Mouse (Mus musculus): ENCODE measurements at regions not wholly inside any gene's neighbourhood (a gene's known extent, or its start where the extent isn't known, plus 50 kb on each side); places are given as distances from the start of the nearest gene placed in this dataset.

- TF ChIP-seq E2F4 (IDR thresholded peaks at IDR 0.05; ENCODE audit: insufficient read depth) (no peak), POLR2A (IDR thresholded peaks at IDR 0.05; ENCODE audit: insufficient read length, low read depth) (no peak), CEBPB (IDR thresholded peaks at IDR 0.05; ENCODE audit: insufficient read depth, poor library complexity, severe bottlenecking) (no peak), TCF12 (IDR thresholded peaks at IDR 0.05; ENCODE audit: insufficient read depth, poor library complexity, severe bottlenecking) (no peak), POLR2AphosphoS2 (IDR thresholded peaks at IDR 0.05; ENCODE audit: insufficient read length, low read depth) (no peak), MAX (IDR thresholded peaks at IDR 0.05; ENCODE audit: low read depth) (no peak), TCF3 (IDR thresholded peaks at IDR 0.05; ENCODE audit: insufficient read length, low read depth) (no peak), MYOG (IDR thresholded peaks at IDR 0.05; ENCODE audit: control insufficient read depth in 1 of 3, insufficient read depth in 1 of 3, insufficient read length in 2 of 3, low read depth in 2 of 3) (no peak), USF1 (IDR thresholded peaks at IDR 0.05; ENCODE audit: low read depth) (no peak), REST (IDR thresholded peaks at IDR 0.05; ENCODE audit: insufficient read depth, insufficient read length) (no peak), MYOD1 (IDR thresholded peaks at IDR 0.05; ENCODE audit: control insufficient read depth in 1 of 3, insufficient read length in 2 of 3, low read depth in 2 of 3) (no peak)
These were observed 113.0 kb upstream of the AI593442 start for GRCm38 (mm10) chr9:52792596-52792995.

Data from myocyte (in vitro differentiated cells).